Mouse (Mus musculus) heart, postnatal 0 days (tissue): Measurements from ENCODE around the gene 4930469K13Rik.

Experiments
- CTCF ChIP-seq: IDR thresholded peaks from 2 replicates; pipeline ENCODE4 v1.5.1; 2016; ENCODE audit warnings: antibody characterized with exemption, control low read depth, low read depth
- EP300 ChIP-seq: IDR thresholded peaks from 2 replicates; pipeline ENCODE4 v1.6.1; 2016; ENCODE audit warnings: antibody characterized with exemption, low read depth

DNA sequence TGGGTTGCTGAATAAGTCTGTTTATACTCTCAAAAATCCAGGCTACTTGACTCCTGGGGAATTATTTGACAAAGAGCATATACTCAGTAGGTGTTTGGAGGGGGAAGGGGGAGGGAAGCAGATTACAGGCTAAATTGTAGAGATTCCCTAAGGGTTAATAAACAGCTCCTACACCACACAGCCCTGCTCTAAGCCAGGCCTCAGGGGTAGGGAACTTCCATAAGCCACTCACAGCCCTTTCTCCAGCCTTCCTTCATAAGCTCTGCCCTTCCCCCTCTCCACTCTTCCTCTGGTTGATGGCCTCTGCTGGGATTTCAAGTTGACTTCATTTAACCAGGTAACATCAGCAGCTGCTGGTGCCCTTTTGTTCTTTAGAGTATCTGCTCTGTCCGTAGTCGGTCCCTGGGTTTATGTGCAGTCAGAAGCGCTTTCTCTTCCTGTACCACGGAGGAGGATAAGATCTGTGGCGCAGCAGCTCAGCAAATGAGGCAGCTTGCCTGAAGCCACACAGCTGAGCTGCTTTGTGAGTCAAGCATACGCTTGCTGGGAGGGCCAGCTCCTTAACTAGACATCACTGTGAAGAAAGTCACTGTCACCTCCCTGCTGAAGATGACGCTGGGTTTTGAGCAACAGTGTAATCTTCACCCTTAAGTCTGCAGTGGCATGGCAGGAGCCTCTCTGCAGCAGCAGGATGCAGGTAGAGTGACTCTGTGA is 159.6 kb downstream of the 4930469K13Rik start:
- TF ChIP-seq CTCF (no peak), EP300 (no peak)
